Mouse (Mus musculus): ENCODE data around the gene Rxrb.
A peak's percentile ranks its signal among the peaks of the same experiment; 100 is the strongest.

The Rxrb gene

DNA sequence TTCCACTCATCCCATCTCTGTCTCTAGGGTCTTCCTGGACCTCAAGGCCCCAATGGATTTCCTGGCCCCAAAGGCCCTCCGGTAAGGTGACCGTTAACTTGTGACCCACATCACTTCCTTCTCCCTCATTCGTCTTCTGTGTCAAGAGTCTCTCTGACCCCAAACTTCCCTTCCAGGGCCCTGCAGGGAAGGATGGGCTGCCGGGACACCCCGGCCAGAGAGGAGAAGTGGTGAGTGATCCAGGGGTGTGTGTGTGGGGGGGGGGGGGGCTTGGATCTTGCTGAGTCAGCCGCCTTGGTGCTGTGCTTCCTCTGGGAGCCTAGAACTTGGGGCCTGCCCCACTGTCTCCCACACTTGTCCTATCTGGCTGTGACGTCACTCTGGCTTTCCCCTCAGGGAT is 25.6 kb downstream of the Rxrb start:
- DNase-seq: no peak

DNA sequence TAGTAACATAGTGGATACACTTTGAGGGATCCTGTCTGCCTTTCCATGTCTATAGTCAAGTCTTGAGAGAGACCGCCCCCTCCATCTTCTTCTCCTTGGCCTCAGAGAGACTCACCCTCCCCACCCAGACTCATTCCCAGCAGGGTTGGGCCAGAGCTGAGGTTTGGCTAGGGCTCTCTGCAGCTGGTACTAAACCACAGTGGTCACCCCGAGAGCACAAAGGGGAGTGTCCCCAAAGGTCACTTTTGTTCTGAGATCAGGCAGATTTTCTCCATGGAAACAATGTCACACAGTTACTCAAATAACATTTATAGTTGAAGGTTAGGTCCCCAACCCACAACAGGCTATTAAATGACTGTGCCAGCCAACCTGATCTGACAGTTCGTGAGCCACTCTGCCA is 37.3 kb downstream of the Rxrb start:
- no peak for DNase-seq

DNA sequence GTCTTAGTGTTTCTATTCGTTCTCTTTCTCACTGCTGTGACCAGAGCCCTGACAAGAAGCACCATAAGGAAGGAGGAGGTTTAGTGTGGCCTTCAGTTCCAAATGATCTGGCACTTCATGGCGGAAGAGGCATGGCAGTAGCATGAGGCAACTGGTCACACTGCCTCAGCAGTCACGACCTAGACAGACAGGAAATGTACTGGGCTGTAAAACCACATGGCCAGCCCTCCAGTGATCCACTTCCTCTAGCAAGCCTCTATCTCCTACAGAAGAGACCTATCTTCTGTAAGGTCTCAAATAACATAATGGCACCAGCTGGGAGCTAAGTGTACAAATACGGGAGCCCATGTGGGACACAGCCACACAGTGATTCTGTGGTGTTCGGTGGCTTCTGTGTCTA is 40.5 kb downstream of the Rxrb start:
- peak in 1 of 2 experiments; percentile 20 for DNase-seq

DNA sequence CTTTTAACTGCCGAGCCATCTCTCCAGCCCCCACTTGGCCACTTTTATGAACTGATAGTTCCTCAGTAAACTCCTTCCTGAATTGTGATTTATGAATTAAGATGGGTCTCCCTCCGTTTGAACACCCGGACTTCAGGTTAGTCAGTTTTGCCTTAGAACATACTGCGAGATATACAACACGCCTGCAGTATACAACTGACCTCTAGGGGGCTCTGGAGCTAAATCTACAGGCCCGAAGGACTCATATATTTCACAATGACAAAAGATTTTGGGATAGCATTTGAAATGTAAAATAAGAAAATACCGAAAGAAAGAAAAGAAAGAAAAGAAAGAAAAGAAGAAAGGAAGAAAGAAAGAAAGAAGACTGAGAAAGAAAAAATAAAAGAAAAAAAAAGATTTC is 43.7 kb downstream of the Rxrb start:
- DNase-seq: peak in 1 of 2 experiments; percentile 80

DNA sequence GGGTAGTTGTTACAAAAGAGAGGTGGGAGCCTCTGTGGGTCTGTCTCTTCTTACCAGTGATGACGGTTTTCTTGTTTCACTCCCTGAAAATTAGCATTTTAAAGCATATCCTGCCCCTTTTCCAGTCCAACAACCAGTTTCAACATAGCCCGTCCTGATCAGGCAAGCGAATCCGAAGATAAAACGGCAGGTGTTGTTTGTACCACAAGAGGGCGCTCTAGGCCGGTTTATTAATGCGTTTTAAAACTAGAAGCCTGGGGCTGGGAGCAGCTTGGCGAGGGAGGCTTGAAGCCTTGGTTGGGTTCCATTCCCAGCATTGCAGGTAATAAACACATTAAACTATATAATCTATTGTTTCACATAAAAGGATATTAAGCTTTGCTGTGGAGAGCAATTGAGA is 45.9 kb downstream of the Rxrb start:
- DNase-seq: peak; percentile 41 to 81

DNA sequence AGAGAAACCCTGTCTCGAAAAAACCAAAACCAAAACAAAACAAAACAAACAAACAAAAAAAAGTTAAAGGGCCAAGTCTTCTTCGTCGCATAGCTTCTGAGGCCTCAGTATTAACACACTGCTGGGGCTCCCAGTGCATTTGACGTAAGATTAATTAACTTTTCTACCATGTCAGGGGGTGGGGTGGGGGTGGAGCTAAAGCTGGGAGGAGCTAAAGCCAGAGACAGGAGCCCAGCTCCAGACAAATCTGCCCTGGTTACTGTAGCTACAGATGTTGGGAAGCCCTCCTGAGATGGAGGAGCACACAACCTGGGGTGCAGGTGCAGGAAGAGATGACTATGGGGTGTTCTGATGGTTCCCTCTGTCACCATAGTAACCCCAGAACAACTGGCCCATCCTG is 46.5 kb downstream of the Rxrb start:
- DNase-seq: no peak

DNA sequence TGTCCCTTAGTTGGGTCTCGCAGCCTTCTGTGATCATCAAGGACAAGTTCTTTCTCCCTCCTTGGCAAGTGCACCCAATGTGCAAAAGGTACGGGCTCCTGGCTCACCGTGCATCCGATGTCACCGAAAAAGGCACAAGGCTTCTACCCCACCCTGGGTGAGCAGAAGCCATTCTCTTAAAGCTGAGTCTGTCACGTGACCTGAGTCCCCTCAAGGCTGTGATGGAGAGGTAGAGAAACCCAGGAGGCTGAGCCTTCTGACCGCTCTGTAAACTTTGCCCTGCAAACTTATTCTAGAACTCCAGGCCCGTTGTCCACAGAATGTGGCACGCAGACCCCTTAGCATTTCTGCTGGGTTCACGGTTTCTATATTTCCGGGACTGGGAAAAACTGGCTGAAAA is 47.4 kb downstream of the Rxrb start:
- no peak for DNase-seq

DNA sequence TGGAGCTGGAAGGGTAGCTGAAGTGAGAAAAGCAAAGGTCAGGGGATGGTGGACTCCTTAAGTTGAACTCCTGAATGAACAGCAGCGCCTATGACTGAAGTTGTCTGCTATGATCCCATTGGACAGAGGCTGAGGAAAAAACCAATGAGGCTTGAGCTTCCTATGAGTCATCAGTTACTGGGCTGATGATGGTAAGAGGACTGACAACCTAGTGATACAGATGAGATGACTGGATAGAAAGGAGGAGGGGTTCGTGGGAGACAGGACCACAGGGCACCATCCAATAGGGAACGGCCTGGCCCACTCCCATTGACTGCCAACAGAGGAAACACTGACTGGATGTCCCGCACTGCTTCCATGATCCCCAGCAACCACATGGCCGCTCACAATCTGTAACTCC is 48.0 kb downstream of the Rxrb start:
- DNase-seq: peak in 1 of 2 experiments; percentile 41

DNA sequence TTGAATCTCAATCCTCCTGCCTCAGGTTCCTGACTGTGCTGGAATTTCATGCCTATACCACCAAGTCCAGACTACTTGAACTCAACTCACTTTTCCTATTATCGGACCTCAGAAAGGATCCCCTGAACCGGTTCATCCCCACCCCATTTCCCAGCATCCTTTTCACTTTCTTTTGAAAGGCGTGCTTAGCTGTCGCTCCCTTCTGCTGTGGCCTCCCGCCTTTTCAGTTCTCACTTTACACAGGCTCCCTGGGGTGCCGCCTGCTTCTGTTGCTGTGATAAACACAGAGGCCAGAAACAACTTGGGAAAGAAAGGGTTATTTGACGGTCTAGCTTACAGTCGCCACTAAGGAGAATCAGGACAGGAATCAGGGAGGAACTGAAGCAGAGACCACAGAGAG is 51.5 kb downstream of the Rxrb start:
- DNase-seq: no peak

DNA sequence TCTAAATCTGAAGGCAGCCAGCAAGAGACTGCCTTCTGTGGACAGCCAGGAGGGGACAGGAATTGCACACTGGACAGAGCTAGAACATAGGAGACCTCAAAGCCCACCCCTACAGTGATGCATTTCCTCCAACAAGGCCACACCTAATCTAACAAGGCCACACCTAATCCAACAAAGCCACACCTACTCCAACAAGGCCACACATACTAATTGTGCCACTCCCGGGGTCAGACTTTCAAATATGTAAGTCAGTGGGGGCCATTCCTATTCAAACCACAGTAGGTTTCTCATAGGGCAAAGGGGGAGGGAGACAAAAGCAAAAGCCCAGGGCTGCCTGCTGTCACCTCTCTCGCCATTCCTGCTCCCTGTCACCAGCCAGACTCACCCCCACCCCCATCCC is 55.8 kb downstream of the Rxrb start:
- no peak for DNase-seq

Data from lung, postnatal 4 days (tissue).